Mouse (Mus musculus): ENCODE results near the gene Mfrp. TPM values are rescaled to one million over a fixed set of nuclear protein-coding genes. Genes with fewer than 3 reads are reported as not detected.
A peak's percentile ranks its signal among the peaks of the same experiment; 100 is the strongest.

Mfrp gene
- polyA plus RNA-seq, 1 experiment from 2014 or later, result 0.39 TPM

GRCm38 (mm10) chr9:44087761-44088455, 13.6 kb upstream of the Mfrp start:
- H3K27ac ChIP-seq, result 0 out of 2 replicates have a peak overlapping the region, but pooled peaks have one; percentile 11
- 0 out of 2 replicates have a peak, but pooled peaks have one; percentile 27 for ATAC-seq (ENCODE audit: insufficient number of reproducible peaks, insufficient read depth, low FRiP score, low TSS enrichment, low read depth)
- H3K9ac ChIP-seq, result peak overlapping the region; percentile 27; the same call in 1 of the 2 replicates
- H3K9me3 ChIP-seq, result no peaks in the 10 kb centered on the region
- H3K4me3 ChIP-seq, result no peak overlapping the region
- peaks cover 16% of the 10 kb centered on the region for H3K36me3 ChIP-seq
- H3K27me3 ChIP-seq, result peaks cover 52% of the 10 kb centered on the region
- peak overlapping the region; percentile 34 for H3K4me2 ChIP-seq
- peaks cover 63% of the 10 kb centered on the region for H3K4me1 ChIP-seq
- WGBS, result 4% methylated on average over 15 of the region's 15 CpGs

GRCm38 (mm10) chr9:44088877-44089608, 12.5 kb upstream of the Mfrp start:
- 61% methylated on average over 12 of the region's 12 CpGs for WGBS
- Histone ChIP-seq H3K4me3 (no peak overlapping the region), H3K36me3 (peaks cover 23% of the 10 kb centered on the region), H3K4me1 (peaks cover 56% of the 10 kb centered on the region), H3K4me2 (no peak overlapping the region), H3K9me3 (no peaks in the 10 kb centered on the region), H3K27ac (no peak overlapping the region), H3K27me3 (peaks cover 41% of the 10 kb centered on the region), H3K9ac (no peak overlapping the region)
- ATAC-seq (ENCODE audit: insufficient number of reproducible peaks, insufficient read depth, low FRiP score, low TSS enrichment, low read depth), result no peak

GRCm38 (mm10) chr9:44093612-44094503, 7.7 kb upstream of the Mfrp start:
- no peak overlapping the region for H3K27ac ChIP-seq
- ATAC-seq (ENCODE audit: insufficient number of reproducible peaks, insufficient read depth, low FRiP score, low TSS enrichment, low read depth), result no peak
- peaks cover 8% of the 10 kb centered on the region; the same call in 1 of the 2 replicates for H3K27me3 ChIP-seq
- H3K36me3 ChIP-seq, result peaks cover 23% of the 10 kb centered on the region
- no peak overlapping the region for H3K9ac ChIP-seq
- H3K9me3 ChIP-seq, result no peaks in the 10 kb centered on the region
- peak overlapping the region; percentile 17; the same call in 1 of the 2 replicates for H3K4me2 ChIP-seq
- WGBS, result 34% methylated on average over 24 of the region's 24 CpGs
- no peak overlapping the region for H3K4me3 ChIP-seq
- H3K4me1 ChIP-seq, result peaks cover 23% of the 10 kb centered on the region

- no peaks in the 10 kb centered on the region for H3K9me3 ChIP-seq
- peaks cover 15% of the 10 kb centered on the region for H3K4me1 ChIP-seq
- 83% methylated on average over 3 of the region's 3 CpGs for WGBS
- peaks cover 23% of the 10 kb centered on the region for H3K36me3 ChIP-seq
- H3K4me2 ChIP-seq, result no peak overlapping the region
- H3K27me3 ChIP-seq, result no peaks in the 10 kb centered on the region
- H3K4me3 ChIP-seq, result no peak overlapping the region
- no peak overlapping the region for H3K27ac ChIP-seq
- ATAC-seq (ENCODE audit: insufficient number of reproducible peaks, insufficient read depth, low FRiP score, low TSS enrichment, low read depth), result no peak
- H3K9ac ChIP-seq, result no peak overlapping the region
These were observed 6.8 kb upstream of the Mfrp start for GRCm38 (mm10) chr9:44094737-44095136.

GRCm38 (mm10) chr9:44095781-44096180, 5.7 kb upstream of the Mfrp start:
- no peak overlapping the region for H3K4me3 ChIP-seq

GRCm38 (mm10) chr9:44096536-44096935, 5.0 kb upstream of the Mfrp start:
- Histone ChIP-seq H3K4me3 (no peak overlapping the region), H3K36me3 (peaks cover 23% of the 10 kb centered on the region), H3K4me2 (no peak overlapping the region), H3K4me1 (peaks cover 10% of the 10 kb centered on the region), H3K9me3 (no peaks in the 10 kb centered on the region), H3K27ac (no peak overlapping the region), H3K27me3 (no peaks in the 10 kb centered on the region), H3K9ac (no peak overlapping the region)
- 40% methylated on average over 9 of the region's 9 CpGs for WGBS
- no peak for ATAC-seq (ENCODE audit: insufficient number of reproducible peaks, insufficient read depth, low FRiP score, low TSS enrichment, low read depth)

More at GRCm38 (mm10) chr9:44095781-44096180, 5.7 kb upstream of the Mfrp start:
- no peaks in the 10 kb centered on the region for H3K27me3 ChIP-seq
- no peak for ATAC-seq (ENCODE audit: insufficient number of reproducible peaks, insufficient read depth, low FRiP score, low TSS enrichment, low read depth)
- 87% methylated on average over 9 of the region's 9 CpGs for WGBS
- no peak overlapping the region for H3K9ac ChIP-seq
- peaks cover 26% of the 10 kb centered on the region for H3K36me3 ChIP-seq
- no peak overlapping the region for H3K4me2 ChIP-seq
- peaks cover 10% of the 10 kb centered on the region; the same call in 1 of the 2 replicates for H3K4me1 ChIP-seq
- H3K27ac ChIP-seq, result no peak overlapping the region
- no peaks in the 10 kb centered on the region for H3K9me3 ChIP-seq

- H3K9me3 ChIP-seq, result no peaks in the 10 kb centered on the region
- peaks cover 41% of the 10 kb centered on the region for H3K4me1 ChIP-seq
- H3K36me3 ChIP-seq, result peaks cover 50% of the 10 kb centered on the region
- no peak overlapping the region for H3K4me2 ChIP-seq
- no peak overlapping the region for H3K9ac ChIP-seq
- ATAC-seq (ENCODE audit: insufficient number of reproducible peaks, insufficient read depth, low FRiP score, low TSS enrichment, low read depth), result no peak
- WGBS, result 93% methylated on average over 7 of the region's 7 CpGs
- no peak overlapping the region for H3K4me3 ChIP-seq
- H3K27ac ChIP-seq, result no peak overlapping the region
- no peaks in the 10 kb centered on the region for H3K27me3 ChIP-seq
These were observed 3.4 kb downstream of the Mfrp start for GRCm38 (mm10) chr9:44104881-44105280.

GRCm38 (mm10) chr9:44105781-44106180, 4.3 kb downstream of the Mfrp start:
- no peak overlapping the region for H3K9ac ChIP-seq
- peaks cover 47% of the 10 kb centered on the region for H3K36me3 ChIP-seq
- no peak overlapping the region for H3K4me2 ChIP-seq
- H3K4me3 ChIP-seq, result no peak overlapping the region
- H3K4me1 ChIP-seq, result peaks cover 50% of the 10 kb centered on the region
- H3K27ac ChIP-seq, result no peak overlapping the region
- H3K27me3 ChIP-seq, result no peaks in the 10 kb centered on the region
- 88% methylated on average over 10 of the region's 10 CpGs for WGBS
- H3K9me3 ChIP-seq, result no peaks in the 10 kb centered on the region
- no peak for ATAC-seq (ENCODE audit: insufficient number of reproducible peaks, insufficient read depth, low FRiP score, low TSS enrichment, low read depth)

GRCm38 (mm10) chr9:44106182-44106581, 4.7 kb downstream of the Mfrp start:
- ATAC-seq (ENCODE audit: insufficient number of reproducible peaks, insufficient read depth, low FRiP score, low TSS enrichment, low read depth), result no peak
- 0 out of 2 replicates have a peak overlapping the region, but pooled peaks have one; percentile 87 for H3K27ac ChIP-seq
- no peak overlapping the region for H3K9ac ChIP-seq
- H3K4me3 ChIP-seq, result no peak overlapping the region
- H3K9me3 ChIP-seq, result no peaks in the 10 kb centered on the region
- peaks cover 47% of the 10 kb centered on the region for H3K36me3 ChIP-seq
- H3K4me2 ChIP-seq, result no peak overlapping the region
- H3K27me3 ChIP-seq, result no peaks in the 10 kb centered on the region
- WGBS, result 91% methylated on average over 7 of the region's 7 CpGs
- peaks cover 51% of the 10 kb centered on the region for H3K4me1 ChIP-seq

- no peaks in the 10 kb centered on the region for H3K9me3 ChIP-seq
- H3K4me3 ChIP-seq, result no peak overlapping the region
- peak overlapping the region; percentile 32; the same call in 1 of the 2 replicates for H3K9ac ChIP-seq
- 64% methylated on average over 4 of the region's 4 CpGs for WGBS
- H3K4me2 ChIP-seq, result peak overlapping the region; percentile 55
- no peak for ATAC-seq (ENCODE audit: insufficient number of reproducible peaks, insufficient read depth, low FRiP score, low TSS enrichment, low read depth)
- H3K4me1 ChIP-seq, result peaks cover 53% of the 10 kb centered on the region
- no peaks in the 10 kb centered on the region for H3K27me3 ChIP-seq
- H3K36me3 ChIP-seq, result peaks cover 44% of the 10 kb centered on the region
- peak overlapping the region; percentile 87; the same call in 1 of the 2 replicates for H3K27ac ChIP-seq
These were observed 5.1 kb downstream of the Mfrp start for GRCm38 (mm10) chr9:44106596-44106995.

- H3K4me3 ChIP-seq, result peak within 1 kb of the TSS; percentile 19
- ATAC-seq (ENCODE audit: insufficient number of reproducible peaks, insufficient read depth, low FRiP score, low TSS enrichment, low read depth), result peak; percentile 39
- H3K9ac ChIP-seq, result peak within 1 kb of the TSS; percentile 61
- H3K9me3 ChIP-seq, result no peaks in the 10 kb centered on the region
- peaks cover 41% of the 10 kb centered on the region for H3K36me3 ChIP-seq
- H3K4me1 ChIP-seq, result peaks cover 58% of the 10 kb centered on the region
- peak within 1 kb of the TSS; percentile 55 for H3K4me2 ChIP-seq
- peak within 1 kb of the TSS; percentile 87 for H3K27ac ChIP-seq
- WGBS, result 25% methylated on average over 8 of the region's 8 CpGs
- H3K27me3 ChIP-seq, result no peaks in the 10 kb centered on the region
These were observed 5.6 kb downstream of the Mfrp start, which contains the start of gene C1qtnf5 for GRCm38 (mm10) chr9:44107110-44107509. TSS of gene C1qtnf5 (plus strand) at chr9:44107245.

Data from embryonic facial prominence, embryonic 13.5 days (tissue).